Mouse (Mus musculus) stomach, embryonic 15.5 days (tissue): ENCODE results near the gene Fbxl20. TPM values are rescaled to one million over a fixed set of nuclear protein-coding genes. Genes with fewer than 3 reads are reported as not detected.
A peak's percentile ranks its signal among the peaks of the same experiment; 100 is the strongest.
"Not testable (repeated sequence)": the region's sequence is repeated elsewhere in the genome, so short reads cannot be mapped to it uniquely, and the experiment has no call there.

Experiments
- ATAC-seq: fragments of 200-750 bp; cut with Nextera tagmentation; 2 replicates; pipeline ENCODE4 v1.8.0; 2017; ENCODE audit warnings: low read depth, moderate number of reproducible peaks, moderate TSS enrichment; ENCODE audit not compliant: insufficient read depth, low FRiP score
- H3K27ac ChIP-seq: fragments of 300-500 bp; sonication (generic); 2 replicates; pipeline ENCODE4 v1.5.1; 2015; ENCODE audit warnings: mild to moderate bottlenecking, inconsistent platforms
- H3K27me3 ChIP-seq: fragments of 300-500 bp; sonication (generic); replicated peaks from 2 replicates; pipeline ENCODE4 v1.6.1; 2015; ENCODE audit warnings: inconsistent platforms
- H3K36me3 ChIP-seq: fragments of 300-500 bp; sonication (generic); 2 replicates; pipeline ENCODE4 v1.6.1; 2015; ENCODE audit warnings: inconsistent platforms
- H3K4me1 ChIP-seq: fragments of 300-500 bp; sonication (generic); 2 replicates; pipeline ENCODE4 v1.6.1; 2015; ENCODE audit warnings: inconsistent platforms
- H3K4me2 ChIP-seq: fragments of 300-500 bp; sonication (generic); 2 replicates; pipeline ENCODE4 v1.6.1; 2015; ENCODE audit warnings: mild to moderate bottlenecking, inconsistent platforms
- H3K4me3 ChIP-seq: fragments of 300-500 bp; sonication (generic); replicated peaks from 2 replicates; pipeline ENCODE4 v1.5.1; 2015; ENCODE audit warnings: inconsistent platforms
- H3K9ac ChIP-seq: fragments of 300-500 bp; sonication (generic); 2 replicates; pipeline ENCODE4 v1.6.1; 2015; ENCODE audit warnings: inconsistent platforms
- H3K9me3 ChIP-seq: fragments of 300-500 bp; sonication (generic); 2 replicates; pipeline ENCODE4 v1.6.1; 2016; ENCODE audit warnings: inconsistent platforms
- WGBS: fragments of 180-500 bp; shearing (Covaris S2); methylation state at CpG from one replicate; pipeline ENCODE4 v1.1.7; 2015; 5-methylcytosine and 5-hydroxymethylcytosine counted together
- polyA plus RNA-seq: library from polyadenylated mRNA; unstranded; fragments of >200 nt; fragmentation: Nextera tagmentation; extraction: Ambion mirVana; gene quantifications from 2 replicates; pipeline ENCODE4 v1.2.1, GENCODE M21; 2015

Gene Fbxl20
- polyA plus RNA-seq, result 15.9 and 17.3 TPM in 2 replicates

DNA sequence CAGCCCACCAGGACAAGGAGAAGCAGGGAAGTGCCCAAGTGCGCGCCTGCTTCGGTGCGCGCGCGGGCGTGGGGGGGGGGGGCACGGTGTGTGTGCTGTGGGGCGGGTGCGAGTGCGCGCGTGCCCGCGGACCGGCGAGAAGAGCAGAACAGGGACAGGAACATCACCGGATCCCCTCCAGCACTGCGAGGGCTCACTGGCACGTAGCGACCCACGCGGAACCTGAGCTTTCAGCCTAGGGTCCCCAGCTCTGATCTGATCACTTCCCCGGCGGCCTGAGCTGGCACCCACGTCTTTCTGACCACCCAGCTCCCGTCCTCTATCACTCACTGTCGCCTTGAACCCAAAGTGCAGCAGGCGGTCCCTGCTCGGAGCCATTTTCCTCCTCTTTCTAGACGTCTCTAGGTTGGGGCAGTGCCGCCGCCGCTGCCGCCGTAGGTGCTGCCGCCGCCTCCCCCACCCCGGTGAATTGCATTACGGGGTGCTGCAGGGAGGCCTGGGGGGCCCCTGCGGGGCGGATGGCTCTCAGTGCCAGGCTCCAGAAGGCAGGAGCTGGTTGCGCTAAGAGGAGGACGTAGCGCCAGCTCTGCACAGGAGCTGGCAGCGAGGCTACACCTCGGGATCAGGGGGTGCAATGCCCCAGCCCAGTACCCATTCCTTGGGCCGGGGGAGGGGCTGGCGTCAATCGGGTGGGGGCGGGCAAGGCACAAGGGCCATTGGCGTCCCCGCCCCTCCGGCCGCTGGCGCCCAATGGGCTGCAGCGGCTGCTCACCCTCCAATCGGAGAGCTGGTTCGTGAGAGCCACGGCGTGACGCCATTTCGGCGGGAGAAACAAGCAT, at the start of gene Fbxl20:
Fbxl20 (minus strand) TSS at position 618 of the 839 bp plus-strand sequence.
- H3K4me2 ChIP-seq, result peak within 1 kb of the TSS; percentile 82
- peak; percentile 88 for ATAC-seq
- no peaks in the 10 kb centered on the region for H3K36me3 ChIP-seq
- H3K4me1 ChIP-seq, result peaks cover 5% of the 10 kb centered on the region; the same call in 1 of the 2 replicates
- no peaks in the 10 kb centered on the region for H3K9me3 ChIP-seq
- under 1% methylated on average over 49 of the region's 65 CpGs for WGBS
- peak within 1 kb of the TSS; percentile 72 for H3K4me3 ChIP-seq
- H3K9ac ChIP-seq, result peak within 1 kb of the TSS; percentile 90
- H3K27me3 ChIP-seq, result no peaks in the 10 kb centered on the region
- H3K27ac ChIP-seq, result peak within 1 kb of the TSS; percentile 96

DNA sequence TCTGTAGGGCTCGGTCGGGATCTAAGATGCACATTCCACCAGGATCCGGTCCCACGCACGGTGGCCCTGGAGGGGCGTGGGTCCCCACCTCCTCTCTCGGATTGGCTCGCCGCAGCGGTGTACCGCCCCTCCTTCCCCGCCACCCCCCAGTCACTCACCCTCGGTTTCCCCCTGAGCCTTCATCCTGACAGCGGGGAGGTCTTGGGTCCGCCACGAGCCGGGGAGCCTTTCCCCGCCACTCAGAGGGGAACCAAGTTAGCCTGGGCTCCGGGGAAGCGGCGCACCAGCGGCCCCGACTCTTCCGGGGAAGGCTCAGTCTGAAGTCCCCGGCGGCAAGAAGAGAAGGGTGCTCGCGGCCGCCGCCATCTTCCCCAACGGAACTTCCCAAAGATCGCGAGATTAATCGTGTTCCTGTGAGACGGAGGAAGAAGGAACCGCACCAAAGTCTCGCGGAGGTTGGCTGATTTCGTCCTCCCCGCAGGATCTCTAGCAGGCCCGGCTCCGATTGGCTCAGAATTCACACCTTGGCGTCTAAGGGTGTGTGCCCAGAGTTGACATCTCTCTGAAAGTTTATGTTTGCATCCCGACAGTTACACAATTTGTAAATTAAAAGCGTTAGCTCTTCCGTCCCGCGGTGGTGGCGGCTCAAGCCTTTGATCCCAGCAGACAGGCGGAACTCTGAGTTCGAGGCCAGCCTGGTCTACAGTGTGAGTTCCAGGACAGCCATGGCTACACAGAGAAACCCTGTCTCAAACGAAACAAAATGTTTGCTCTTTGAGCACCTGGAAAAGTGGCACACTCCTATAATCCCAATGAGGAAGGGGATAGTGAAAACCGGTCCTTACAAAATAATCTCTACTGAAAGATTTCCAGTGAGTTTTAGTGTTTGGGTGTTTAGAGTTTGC, 43.0 kb upstream of the Fbxl20 start, which contains the start of gene Med1:
Med1 (minus strand) TSS at position 393 of the 905 bp plus-strand sequence.
- Histone ChIP-seq H3K4me3 (peak within 1 kb of the TSS; percentile 86), H3K9ac (peak within 1 kb of the TSS; percentile 62), H3K9me3 (no peaks in the 10 kb centered on the region), H3K27me3 (no peaks in the 10 kb centered on the region), H3K4me1 (peaks cover 7% of the 10 kb centered on the region), H3K4me2 (peak within 1 kb of the TSS; percentile 60), H3K36me3 (peaks cover 1% of the 10 kb centered on the region; the same call in 1 of the 2 replicates), H3K27ac (peak within 1 kb of the TSS; percentile 95)
- ATAC-seq, result peak; percentile 95
- WGBS, result under 1% methylated on average over 53 of the region's 53 CpGs

DNA sequence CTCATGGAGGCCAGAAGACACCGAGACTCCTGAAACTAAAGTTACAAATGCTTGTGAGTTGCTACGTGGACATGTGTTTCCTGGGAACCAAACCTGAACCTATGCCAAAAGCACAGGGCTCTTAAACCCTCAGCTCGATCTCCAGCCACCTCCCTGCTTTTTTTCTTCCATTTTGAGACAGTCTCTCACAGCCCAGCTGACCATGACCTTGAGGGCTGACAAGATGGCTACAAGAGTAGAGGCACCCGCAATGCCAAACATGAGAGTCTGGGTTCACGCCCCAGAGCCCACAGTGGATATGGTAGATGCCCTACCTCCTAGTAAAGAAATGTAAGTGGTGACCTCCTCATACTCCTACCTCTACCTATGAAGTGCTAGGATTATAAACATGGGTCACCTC, 40.6 kb upstream of the Fbxl20 start:
- no peaks in the 10 kb centered on the region for H3K27me3 ChIP-seq
- no peak for ATAC-seq
- H3K4me2 ChIP-seq, result no peak overlapping the region
- 85% methylated on average over 5 of the region's 5 CpGs for WGBS
- H3K27ac ChIP-seq, result no peak overlapping the region
- H3K9me3 ChIP-seq, result no peaks in the 10 kb centered on the region
- no peak overlapping the region for H3K4me3 ChIP-seq
- peaks cover 8% of the 10 kb centered on the region; the same call in 1 of the 2 replicates for H3K36me3 ChIP-seq
- H3K4me1 ChIP-seq, result peaks cover 7% of the 10 kb centered on the region
- H3K9ac ChIP-seq, result no peak overlapping the region

DNA sequence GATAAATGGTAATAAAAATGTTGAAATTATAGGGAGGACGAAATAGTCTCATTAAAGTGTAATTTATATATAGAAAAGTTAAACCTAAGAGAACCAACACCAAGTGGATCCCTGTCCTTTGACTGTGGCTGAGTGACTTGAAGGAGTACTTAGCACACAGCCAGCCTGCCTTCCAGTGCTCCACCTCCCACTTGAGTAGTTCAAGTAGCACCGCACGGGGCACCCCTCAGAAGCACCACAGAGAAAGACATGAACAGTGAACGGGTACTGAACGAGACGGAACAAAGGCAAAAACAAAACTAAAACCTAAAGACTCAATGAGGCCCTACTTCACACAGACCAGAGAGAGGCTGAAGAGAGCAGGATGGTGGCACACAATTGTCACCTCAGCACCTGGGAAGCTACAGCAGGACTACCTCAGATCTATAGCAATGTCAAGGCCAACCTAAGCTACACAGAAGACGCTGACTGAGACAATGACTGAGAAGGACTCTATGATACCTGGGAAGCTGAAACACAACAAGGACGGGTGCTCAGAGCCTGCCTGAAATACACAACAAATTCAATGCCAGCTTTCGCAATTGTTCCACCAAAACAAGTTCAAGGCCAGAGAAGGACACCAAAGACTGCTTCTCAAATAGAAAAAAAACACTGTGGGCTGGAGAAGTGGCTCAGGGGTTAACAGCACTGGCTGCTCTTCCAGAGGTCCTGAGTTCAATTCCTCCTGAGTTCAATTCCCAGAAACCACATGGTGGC, 37.6 kb upstream of the Fbxl20 start:
- peaks cover 7% of the 10 kb centered on the region for H3K4me1 ChIP-seq
- no peak overlapping the region for H3K4me2 ChIP-seq
- no peaks in the 10 kb centered on the region for H3K9me3 ChIP-seq
- no peak for ATAC-seq
- no peak overlapping the region for H3K9ac ChIP-seq
- no peaks in the 10 kb centered on the region for H3K27me3 ChIP-seq
- H3K27ac ChIP-seq, result no peak overlapping the region
- H3K36me3 ChIP-seq, result peaks cover 23% of the 10 kb centered on the region
- 94% methylated on average over 9 of the region's 9 CpGs for WGBS
- no peak overlapping the region for H3K4me3 ChIP-seq

DNA sequence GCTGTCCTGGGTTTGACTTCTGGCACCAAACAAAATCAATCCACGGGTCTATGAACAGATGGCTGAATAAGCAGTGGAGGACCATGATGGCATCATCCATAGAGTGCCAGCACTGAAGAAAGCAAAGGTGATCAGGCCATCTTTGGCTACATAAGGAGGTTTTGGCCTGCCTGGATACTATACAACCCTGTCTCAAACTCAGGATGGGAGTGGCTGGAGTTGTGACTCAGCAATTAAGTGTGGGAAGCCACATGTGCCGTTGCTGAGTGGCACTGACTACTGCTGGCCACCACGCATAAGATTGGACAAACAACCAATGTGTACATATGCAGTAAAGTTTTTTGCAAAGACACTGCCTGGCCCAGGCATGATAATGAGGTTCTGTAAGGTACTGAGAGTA, 31.9 kb upstream of the Fbxl20 start:
- H3K27ac ChIP-seq, H3K4me1 ChIP-seq, H3K9me3 ChIP-seq, ATAC-seq, H3K9ac ChIP-seq, H3K4me2 ChIP-seq, H3K27me3 ChIP-seq, H3K4me3 ChIP-seq: not testable (repeated sequence)
- H3K36me3 ChIP-seq, result peaks cover 38% of the 10 kb centered on the region
- WGBS, result 88% methylated on average over 3 of the region's 3 CpGs

DNA sequence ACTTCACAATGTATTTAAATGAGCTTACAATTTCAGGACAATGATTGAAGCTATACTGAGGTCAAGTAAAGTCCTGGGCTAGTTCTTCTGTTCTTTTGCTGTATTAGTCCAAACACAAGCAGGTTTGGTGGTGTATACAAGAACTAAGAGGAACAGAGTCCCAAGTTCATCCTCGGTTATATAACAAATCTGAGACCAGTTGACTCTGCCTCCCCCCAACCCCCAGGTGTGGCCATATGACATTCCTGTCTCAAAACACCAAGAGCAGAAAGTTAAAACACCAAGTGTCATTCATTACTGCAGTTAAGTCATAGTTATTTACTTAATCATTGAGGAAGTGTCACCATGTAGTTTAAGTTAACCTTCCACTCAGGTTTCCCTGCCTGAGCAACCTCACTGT, 18.2 kb upstream of the Fbxl20 start:
- H3K9ac ChIP-seq, result no peak overlapping the region
- no peak overlapping the region for H3K27ac ChIP-seq
- H3K4me1 ChIP-seq, result no peaks in the 10 kb centered on the region
- no peak overlapping the region for H3K4me3 ChIP-seq
- WGBS, result 74% methylated on average over 1 of the region's 1 CpGs
- peaks cover 45% of the 10 kb centered on the region for H3K36me3 ChIP-seq
- no peak for ATAC-seq
- H3K4me2 ChIP-seq, result no peak overlapping the region
- H3K27me3 ChIP-seq, result no peaks in the 10 kb centered on the region
- no peaks in the 10 kb centered on the region for H3K9me3 ChIP-seq

DNA sequence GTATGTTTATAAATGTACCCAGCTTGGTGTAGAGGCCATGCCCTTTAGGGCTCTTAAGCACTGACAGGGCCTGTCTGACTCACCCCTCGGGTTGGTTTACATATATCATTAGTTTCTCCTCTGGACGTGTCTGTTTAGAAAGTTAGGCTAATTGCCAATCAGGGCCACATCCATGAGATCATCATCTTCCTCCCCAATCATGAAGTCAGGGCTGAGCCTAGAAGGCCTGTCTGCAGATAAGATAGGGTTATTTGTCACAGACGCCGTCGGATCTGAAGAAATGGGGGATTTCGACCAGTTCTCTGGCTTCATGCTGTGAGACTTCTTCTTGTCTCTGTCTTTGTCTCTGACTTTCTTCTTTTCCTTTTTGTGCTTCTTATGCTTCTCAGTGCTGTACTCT, 4.9 kb upstream of the Fbxl20 start:
- no peak for ATAC-seq
- no peak overlapping the region for H3K4me2 ChIP-seq
- WGBS, result 60% methylated on average over 6 of the region's 6 CpGs
- H3K36me3 ChIP-seq, result peaks cover 37% of the 10 kb centered on the region
- no peak overlapping the region for H3K27ac ChIP-seq
- no peaks in the 10 kb centered on the region for H3K27me3 ChIP-seq
- H3K9me3 ChIP-seq, result no peaks in the 10 kb centered on the region
- H3K9ac ChIP-seq, result no peak overlapping the region
- H3K4me3 ChIP-seq, result no peak overlapping the region
- no peaks in the 10 kb centered on the region for H3K4me1 ChIP-seq

DNA sequence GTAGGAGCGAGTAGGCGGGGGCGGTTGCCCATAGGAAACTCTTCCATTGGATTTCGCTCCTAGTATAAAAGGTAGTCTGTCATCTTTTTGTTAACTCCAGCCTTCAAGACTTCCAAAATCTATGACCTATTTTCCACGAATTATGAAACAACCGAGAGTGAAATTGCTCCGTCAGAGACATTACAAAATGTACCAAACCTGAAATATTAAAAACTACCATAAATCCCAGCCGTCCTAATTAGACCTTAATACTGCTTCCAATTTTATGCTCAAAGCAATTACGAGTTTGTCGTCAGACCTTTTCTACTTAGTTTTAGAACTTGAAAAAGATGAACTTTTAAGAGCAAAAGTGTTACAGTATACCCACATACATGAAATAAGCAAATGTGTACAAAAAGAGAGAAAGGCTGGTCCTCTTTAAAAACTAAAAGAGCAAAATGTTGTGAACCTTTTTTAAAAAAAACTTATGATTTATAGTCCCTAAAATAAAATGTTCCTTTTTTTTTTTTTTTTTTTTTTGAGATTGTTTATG, 488 bp upstream of the Fbxl20 start:
- Histone ChIP-seq H3K9me3 (no peaks in the 10 kb centered on the region), H3K4me1 (peaks cover 5% of the 10 kb centered on the region; the same call in 1 of the 2 replicates), H3K4me3 (peak overlapping the region; percentile 72), H3K9ac (no peak overlapping the region), H3K36me3 (peaks cover 6% of the 10 kb centered on the region; the same call in 1 of the 2 replicates), H3K4me2 (peak overlapping the region; percentile 82), H3K27me3 (no peaks in the 10 kb centered on the region), H3K27ac (no peak overlapping the region)
- no peak for ATAC-seq
- WGBS, result 6% methylated on average over 10 of the region's 10 CpGs

DNA sequence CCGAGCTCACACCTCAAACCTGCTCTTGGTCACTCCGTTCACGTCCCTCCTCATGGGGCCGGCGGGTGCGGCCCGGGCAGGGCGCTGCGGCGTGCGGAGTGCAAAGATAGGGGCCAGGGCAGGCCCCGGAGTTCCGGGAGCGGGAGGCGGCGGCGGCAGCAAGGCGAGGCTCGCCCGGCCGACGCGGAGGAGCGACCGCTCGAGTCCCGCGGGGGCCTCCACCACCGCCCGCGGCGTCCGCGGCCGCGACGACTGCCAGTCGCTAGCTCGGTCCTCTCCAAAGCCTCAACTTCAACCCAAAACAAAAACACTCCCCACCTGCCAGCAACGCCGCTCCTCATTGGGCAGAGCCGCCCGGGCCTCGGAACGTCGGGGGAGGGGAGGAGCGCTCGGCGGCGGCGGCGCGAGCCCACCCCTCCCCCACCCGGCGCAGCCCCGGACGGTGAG, 876 bp downstream of the Fbxl20 start:
- H3K9me3 ChIP-seq, result no peaks in the 10 kb centered on the region
- peak; percentile 88 for ATAC-seq

DNA sequence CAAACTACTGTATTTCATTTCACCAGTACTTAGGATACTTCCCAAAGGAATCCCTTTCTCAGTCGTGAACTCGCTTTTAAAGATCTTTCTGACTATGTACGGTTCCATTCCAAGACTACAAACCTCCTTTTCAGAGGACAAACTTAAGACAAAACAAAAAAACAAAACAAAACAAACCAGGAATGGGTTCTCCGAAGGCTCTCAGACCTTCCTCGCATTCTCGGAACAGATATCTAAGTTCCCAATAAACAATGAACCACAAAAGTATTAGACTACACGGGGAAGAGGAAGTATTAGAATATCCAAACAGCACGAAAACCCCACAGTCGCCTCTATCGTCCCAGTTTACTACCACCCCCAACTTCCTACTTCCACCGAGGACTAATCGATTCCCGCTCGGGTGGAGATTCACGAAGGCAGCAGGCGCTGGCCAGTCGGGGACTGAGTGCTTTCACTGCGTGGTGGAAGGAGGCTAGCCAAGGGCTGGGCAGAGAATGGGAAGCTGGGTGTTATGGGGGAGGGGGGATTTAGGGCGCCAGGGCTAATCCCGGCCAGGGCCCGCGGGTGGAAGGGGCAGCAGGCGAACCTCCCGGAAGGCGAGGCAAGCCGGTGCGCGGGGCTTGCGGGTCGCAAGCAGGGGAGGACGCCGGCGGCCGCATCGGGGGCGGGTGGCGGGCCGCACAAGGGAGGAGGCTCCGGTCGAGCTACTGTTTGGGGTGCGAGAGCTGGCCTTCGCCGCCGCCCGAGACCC, 1.5 kb downstream of the Fbxl20 start:
- Histone ChIP-seq H3K4me1 (peaks cover 5% of the 10 kb centered on the region; the same call in 1 of the 2 replicates), H3K4me3 (peak overlapping the region; percentile 72), H3K27me3 (no peaks in the 10 kb centered on the region), H3K4me2 (peak overlapping the region; percentile 82), H3K27ac (peak overlapping the region; percentile 96), H3K9ac (peak overlapping the region; percentile 90), H3K9me3 (no peaks in the 10 kb centered on the region), H3K36me3 (peaks cover 4% of the 10 kb centered on the region; the same call in 1 of the 2 replicates)
- WGBS, result 2% methylated on average over 31 of the region's 45 CpGs
- ATAC-seq, result no peak

More for the DNA sequence above, 876 bp downstream of the Fbxl20 start:
- H3K27me3 ChIP-seq, result no peaks in the 10 kb centered on the region
- peaks cover 4% of the 10 kb centered on the region; the same call in 1 of the 2 replicates for H3K36me3 ChIP-seq
- peak overlapping the region; percentile 82 for H3K4me2 ChIP-seq
- H3K27ac ChIP-seq, result peak overlapping the region; percentile 96
- H3K4me1 ChIP-seq, result peaks cover 5% of the 10 kb centered on the region; the same call in 1 of the 2 replicates
- H3K4me3 ChIP-seq, result peak overlapping the region; percentile 72
- H3K9ac ChIP-seq, result peak overlapping the region; percentile 90
- under 1% methylated on average over 48 of the region's 57 CpGs for WGBS
